Mouse (Mus musculus) limb, embryonic 15.5 days (tissue): ENCODE data around the gene Zfp57. TPM values are rescaled to one million over a fixed set of nuclear protein-coding genes. Genes with fewer than 3 reads are reported as not detected.
A peak's percentile ranks its signal among the peaks of the same experiment; 100 is the strongest.
"Not testable (repeated sequence)": the region's sequence is repeated elsewhere in the genome, so short reads cannot be mapped to it uniquely, and the experiment has no call there.

Source experiments
- ATAC-seq: fragments of 200-750 bp; cut with Nextera tagmentation; 2 replicates; pipeline ENCODE4 v1.8.0; 2017; ENCODE audit warnings: low read depth, moderate TSS enrichment; ENCODE audit not compliant: insufficient number of reproducible peaks, low FRiP score, low TSS enrichment
- H3K27ac ChIP-seq: fragments of 300-500 bp; sonication (generic); 2 replicates; pipeline ENCODE4 v1.5.1; 2015; ENCODE audit warnings: moderate library complexity, mild to moderate bottlenecking, inconsistent platforms
- H3K27me3 ChIP-seq: fragments of 300-500 bp; sonication (generic); 2 replicates; pipeline ENCODE4 v1.6.1; 2015; ENCODE audit warnings: inconsistent platforms
- H3K36me3 ChIP-seq: fragments of 300-500 bp; sonication (generic); 2 replicates; pipeline ENCODE4 v1.6.1; 2015; ENCODE audit warnings: inconsistent platforms
- H3K4me1 ChIP-seq: fragments of 300-500 bp; sonication (generic); 2 replicates; pipeline ENCODE4 v1.6.1; 2015; ENCODE audit warnings: inconsistent platforms
- H3K4me2 ChIP-seq: fragments of 300-500 bp; sonication (generic); 2 replicates; pipeline ENCODE4 v1.6.1; 2015; ENCODE audit warnings: mild to moderate bottlenecking, inconsistent platforms
- H3K4me3 ChIP-seq: fragments of 300-500 bp; sonication (generic); 2 replicates; pipeline ENCODE4 v1.5.1; 2015; ENCODE audit warnings: mild to moderate bottlenecking, inconsistent platforms
- H3K9ac ChIP-seq: fragments of 300-500 bp; sonication (generic); 2 replicates; pipeline ENCODE4 v1.6.1; 2015; ENCODE audit warnings: inconsistent platforms
- H3K9me3 ChIP-seq: fragments of 300-500 bp; sonication (generic); 2 replicates; pipeline ENCODE4 v1.6.1; 2016; ENCODE audit warnings: inconsistent platforms
- WGBS: fragments of 180-500 bp; shearing (Covaris S2); methylation state at CpG from one replicate; pipeline ENCODE4 v1.1.7; 2015; 5-methylcytosine and 5-hydroxymethylcytosine counted together
- polyA plus RNA-seq: library from polyadenylated mRNA; unstranded; fragments of >200 nt; fragmentation: Nextera tagmentation; extraction: Ambion mirVana; gene quantifications from 2 replicates; pipeline ENCODE4 v1.2.1, GENCODE M21; 2015

The Zfp57 gene
- polyA plus RNA-seq, 1 experiment from 2014 or later, result 72.9 TPM

DNA sequence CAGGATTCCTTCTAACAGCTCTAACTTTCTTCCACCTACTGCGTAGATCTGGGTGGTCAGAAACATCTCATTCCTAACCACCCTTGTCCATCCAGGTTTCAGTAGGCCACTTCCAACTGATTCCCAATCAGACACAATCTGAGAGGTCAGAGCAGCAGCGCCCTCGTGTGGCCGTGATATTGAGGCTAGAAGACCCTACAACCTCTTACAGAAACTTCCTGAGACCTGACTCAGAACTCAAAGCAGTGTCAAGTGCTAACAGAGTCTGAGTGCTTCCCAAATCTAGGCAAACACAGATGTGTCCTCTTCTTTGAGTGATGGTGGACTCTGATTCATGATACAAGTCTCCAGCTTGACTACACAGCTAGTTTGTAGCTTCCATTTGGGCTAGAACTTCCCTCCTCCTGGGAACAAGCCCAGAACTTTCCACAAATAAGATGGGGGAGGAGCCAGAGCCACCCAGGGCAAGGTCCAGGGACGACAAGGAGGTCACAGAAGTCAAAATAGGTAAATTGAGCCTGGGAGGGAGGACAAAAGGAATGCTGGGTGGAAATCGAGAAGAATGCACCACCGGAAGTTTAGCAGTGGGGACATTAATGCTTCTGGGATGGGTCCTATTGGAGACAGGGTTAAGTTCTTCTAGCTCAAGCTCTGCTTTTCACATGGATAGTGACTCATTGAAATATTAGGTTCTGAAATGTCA lies 3.8 kb upstream of the Zfp57 start:
- WGBS, result 26% methylated on average over 7 of the region's 7 CpGs

GRCm38 (mm10) chr17:36998477-36998876 lies 2.5 kb upstream of the Zfp57 start:
- H3K36me3 ChIP-seq, result no peaks in the 10 kb centered on the region
- H3K4me2 ChIP-seq, result no peak overlapping the region
- no peaks in the 10 kb centered on the region for H3K27me3 ChIP-seq
- H3K4me3 ChIP-seq, result no peak overlapping the region
- H3K9ac ChIP-seq, result no peak overlapping the region
- no peak for ATAC-seq
- WGBS, result 74% methylated on average over 2 of the region's 2 CpGs
- H3K27ac ChIP-seq, result no peak overlapping the region
- H3K9me3 ChIP-seq, result no peaks in the 10 kb centered on the region
- H3K4me1 ChIP-seq, result peaks cover 4% of the 10 kb centered on the region

More for the DNA sequence above, 3.8 kb upstream of the Zfp57 start:
- no peak for ATAC-seq
- Histone ChIP-seq H3K27me3 (no peaks in the 10 kb centered on the region), H3K4me1 (no peaks in the 10 kb centered on the region), H3K4me2 (no peak overlapping the region), H3K36me3 (no peaks in the 10 kb centered on the region), H3K9me3 (no peaks in the 10 kb centered on the region), H3K4me3 (no peak overlapping the region), H3K27ac (no peak overlapping the region), H3K9ac (no peak overlapping the region)

DNA sequence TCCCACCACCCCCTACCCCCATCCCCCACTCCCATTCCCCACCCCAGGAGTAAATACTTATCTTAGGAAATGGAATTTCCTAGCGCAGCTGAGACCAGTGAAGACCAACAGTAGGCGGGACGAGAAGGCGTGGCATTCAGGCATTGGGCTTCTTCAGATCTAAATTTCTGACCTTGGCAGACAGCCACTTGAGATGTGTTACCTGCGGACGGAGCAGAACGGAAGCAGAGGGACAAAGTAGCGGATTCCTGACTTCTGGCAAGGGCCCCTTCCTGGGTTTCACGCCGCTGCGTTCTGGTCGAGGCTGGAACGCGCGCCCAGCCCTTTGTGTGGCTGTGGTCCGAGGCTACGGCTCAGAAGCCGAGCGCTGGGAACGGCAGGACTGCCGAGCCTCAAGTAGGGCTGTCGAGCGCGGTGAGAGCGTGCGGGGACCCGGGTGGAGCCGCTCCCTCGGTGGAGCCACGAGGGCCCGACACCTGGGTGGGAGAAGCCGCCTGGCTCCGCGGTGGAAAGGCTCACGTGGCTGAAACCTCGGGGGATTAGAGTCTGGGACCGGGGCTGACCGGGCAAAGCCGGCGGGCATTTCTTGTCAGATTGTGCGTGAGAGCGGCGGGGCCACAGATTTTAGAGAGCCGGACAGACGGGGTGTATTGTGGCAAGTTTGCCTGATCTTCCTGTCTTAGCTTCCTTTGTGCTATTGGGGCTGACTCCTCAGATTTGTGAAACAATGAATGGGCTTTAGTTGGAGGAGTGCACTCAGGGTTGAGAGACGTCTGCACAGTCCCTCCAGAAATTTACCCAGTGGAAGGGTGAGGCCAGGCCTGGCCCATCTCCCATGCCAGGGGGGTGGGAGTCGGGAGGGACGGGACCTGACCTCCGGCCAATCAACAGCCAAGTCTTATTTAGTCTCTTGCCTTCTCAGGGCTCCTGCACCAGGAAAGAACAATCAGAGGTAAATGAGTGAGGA lies 1.7 kb downstream of the Zfp57 start:
- peak overlapping the region; percentile 91 for H3K27ac ChIP-seq

DNA sequence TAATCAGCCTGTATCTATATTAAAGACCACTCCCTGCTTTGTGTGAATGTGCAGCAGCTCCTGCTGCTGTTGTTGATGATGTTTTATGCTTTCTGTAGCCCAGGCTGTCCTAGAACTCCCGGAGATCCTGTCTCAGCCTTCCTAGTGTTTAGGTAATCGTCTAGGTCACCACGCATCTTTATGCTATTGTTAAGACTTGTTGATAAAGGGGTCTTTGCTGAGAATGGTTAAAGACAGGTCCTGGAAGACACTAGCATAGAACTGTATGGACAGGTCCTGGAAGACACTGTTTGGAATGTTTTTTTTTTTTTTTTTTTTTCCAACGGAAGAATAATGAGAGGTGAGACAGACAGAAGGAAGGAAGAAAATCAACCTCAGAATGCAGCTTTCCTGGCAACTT lies 2.4 kb downstream of the Zfp57 start:
- H3K36me3 ChIP-seq, result peaks cover 25% of the 10 kb centered on the region
- 41% methylated on average over 4 of the region's 4 CpGs for WGBS
- H3K27ac ChIP-seq, result peak overlapping the region; percentile 91; the same call in 1 of the 2 replicates
- H3K4me2 ChIP-seq, result peak overlapping the region; percentile 82
- ATAC-seq, result no peak
- H3K9me3 ChIP-seq, result no peaks in the 10 kb centered on the region
- H3K4me3 ChIP-seq, result peak overlapping the region; percentile 75
- no peaks in the 10 kb centered on the region for H3K27me3 ChIP-seq
- peak overlapping the region; percentile 75; the same call in 1 of the 2 replicates for H3K9ac ChIP-seq
- H3K4me1 ChIP-seq, result peaks cover 7% of the 10 kb centered on the region

More for the DNA sequence above, 1.7 kb downstream of the Zfp57 start:
- peak overlapping the region; percentile 75 for H3K9ac ChIP-seq
- H3K4me2 ChIP-seq, result peak overlapping the region; percentile 82
- H3K36me3 ChIP-seq, result peaks cover 18% of the 10 kb centered on the region
- WGBS, result under 1% methylated on average over 49 of the region's 49 CpGs
- no peaks in the 10 kb centered on the region for H3K9me3 ChIP-seq
- H3K4me1 ChIP-seq, result peaks cover 7% of the 10 kb centered on the region
- no peaks in the 10 kb centered on the region for H3K27me3 ChIP-seq
- H3K4me3 ChIP-seq, result peak overlapping the region; percentile 75
- peak; percentile 89 for ATAC-seq

DNA sequence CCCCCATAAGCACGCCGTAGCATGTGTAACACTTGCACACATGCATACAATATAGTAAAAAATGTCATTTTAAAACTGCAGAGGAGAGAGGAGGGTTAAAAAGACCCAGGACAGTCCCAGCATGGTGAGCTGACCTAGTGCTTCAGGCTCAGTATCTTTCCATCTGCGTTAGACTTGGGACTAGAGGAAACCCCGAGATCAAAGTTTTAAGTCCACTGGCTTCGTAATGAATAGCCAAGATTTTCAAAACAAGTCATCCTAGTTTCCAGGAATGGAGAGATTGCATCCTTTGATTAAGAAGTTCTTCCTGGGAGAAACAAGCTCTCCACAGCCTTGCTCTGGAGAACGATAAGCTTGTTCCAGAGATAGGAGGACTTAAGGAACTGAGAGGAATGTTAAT lies 7.2 kb downstream of the Zfp57 start:
- 83% methylated on average over 6 of the region's 6 CpGs for WGBS
- no peak for ATAC-seq
- no peak overlapping the region for H3K27ac ChIP-seq
- H3K27me3 ChIP-seq, result no peaks in the 10 kb centered on the region
- H3K36me3 ChIP-seq, result peaks cover 51% of the 10 kb centered on the region
- no peak overlapping the region for H3K9ac ChIP-seq
- no peak overlapping the region for H3K4me2 ChIP-seq
- peaks cover 5% of the 10 kb centered on the region for H3K4me1 ChIP-seq
- no peaks in the 10 kb centered on the region for H3K9me3 ChIP-seq
- H3K4me3 ChIP-seq, result no peak overlapping the region

GRCm38 (mm10) chr17:37009460-37010042 lies 8.6 kb downstream of the Zfp57 start:
- no peak overlapping the region for H3K4me3 ChIP-seq
- H3K9me3 ChIP-seq, result no peaks in the 10 kb centered on the region
- no peaks in the 10 kb centered on the region for H3K4me1 ChIP-seq
- peaks cover 51% of the 10 kb centered on the region for H3K36me3 ChIP-seq
- 91% methylated on average over 17 of the region's 17 CpGs for WGBS
- H3K9ac ChIP-seq, result no peak overlapping the region
- H3K4me2 ChIP-seq, result no peak overlapping the region
- ATAC-seq, result no peak
- no peaks in the 10 kb centered on the region for H3K27me3 ChIP-seq
- no peak overlapping the region for H3K27ac ChIP-seq

- H3K27ac ChIP-seq, result no peak overlapping the region
- H3K4me2 ChIP-seq, result no peak overlapping the region
- ATAC-seq, result no peak
- no peaks in the 10 kb centered on the region for H3K4me1 ChIP-seq
- H3K9ac ChIP-seq, result no peak overlapping the region
- 83% methylated on average over 3 of the region's 3 CpGs for WGBS
- H3K36me3 ChIP-seq, result peaks cover 43% of the 10 kb centered on the region
- no peaks in the 10 kb centered on the region for H3K27me3 ChIP-seq
- no peaks in the 10 kb centered on the region for H3K9me3 ChIP-seq
- no peak overlapping the region for H3K4me3 ChIP-seq
These were observed 10.8 kb downstream of the Zfp57 start for GRCm38 (mm10) chr17:37011719-37012118.

DNA sequence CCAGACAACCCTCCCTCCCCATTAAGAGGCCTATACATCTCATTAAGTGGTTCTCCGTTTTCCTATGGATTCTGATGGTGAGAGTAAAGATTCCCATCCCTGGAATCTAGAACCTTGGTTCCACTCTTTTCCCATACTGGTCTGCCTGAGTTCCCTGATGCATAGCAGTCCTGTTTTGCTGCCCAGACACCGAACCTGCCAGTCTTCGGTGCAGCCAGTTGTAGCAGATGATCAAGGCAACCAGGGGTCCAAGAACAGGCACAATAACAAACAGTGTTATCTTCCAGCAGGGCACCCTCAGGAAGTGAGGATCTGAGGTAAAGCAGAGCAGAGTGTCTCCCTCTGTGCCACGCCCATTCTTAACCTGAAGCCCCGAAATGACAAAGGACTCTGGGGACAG lies 11.2 kb downstream of the Zfp57 start:
- ATAC-seq, result no peak
- Histone ChIP-seq H3K4me3 (no peak overlapping the region), H3K9ac (no peak overlapping the region), H3K27ac (no peak overlapping the region), H3K9me3 (no peaks in the 10 kb centered on the region), H3K4me2 (no peak overlapping the region), H3K36me3 (peaks cover 39% of the 10 kb centered on the region), H3K27me3 (no peaks in the 10 kb centered on the region), H3K4me1 (no peaks in the 10 kb centered on the region)
- 75% methylated on average over 5 of the region's 5 CpGs for WGBS

- Histone ChIP-seq H3K4me3 (no peak overlapping the region), H3K9ac (no peak overlapping the region), H3K27ac (no peak overlapping the region), H3K4me1 (no peaks in the 10 kb centered on the region), H3K27me3 (no peaks in the 10 kb centered on the region), H3K4me2 (no peak overlapping the region), H3K36me3 (peaks cover under 1% of the 10 kb centered on the region; the same call in 1 of the 2 replicates), H3K9me3 (no peaks in the 10 kb centered on the region)
- ATAC-seq, result no peak
These were observed 15.4 kb downstream of the Zfp57 start for GRCm38 (mm10) chr17:37016333-37016732.

- H3K27me3 ChIP-seq, result no peaks in the 10 kb centered on the region
- H3K4me1 ChIP-seq, result no peaks in the 10 kb centered on the region
- H3K9ac ChIP-seq, result no peak overlapping the region
- 85% methylated on average over 3 of the region's 3 CpGs for WGBS
- no peak overlapping the region for H3K4me2 ChIP-seq
- H3K36me3 ChIP-seq, result no peaks in the 10 kb centered on the region
- no peak overlapping the region for H3K4me3 ChIP-seq
- H3K27ac ChIP-seq, result no peak overlapping the region
- no peak for ATAC-seq
- H3K9me3 ChIP-seq, result no peaks in the 10 kb centered on the region
These were observed 17.4 kb downstream of the Zfp57 start for GRCm38 (mm10) chr17:37018328-37018727.

DNA sequence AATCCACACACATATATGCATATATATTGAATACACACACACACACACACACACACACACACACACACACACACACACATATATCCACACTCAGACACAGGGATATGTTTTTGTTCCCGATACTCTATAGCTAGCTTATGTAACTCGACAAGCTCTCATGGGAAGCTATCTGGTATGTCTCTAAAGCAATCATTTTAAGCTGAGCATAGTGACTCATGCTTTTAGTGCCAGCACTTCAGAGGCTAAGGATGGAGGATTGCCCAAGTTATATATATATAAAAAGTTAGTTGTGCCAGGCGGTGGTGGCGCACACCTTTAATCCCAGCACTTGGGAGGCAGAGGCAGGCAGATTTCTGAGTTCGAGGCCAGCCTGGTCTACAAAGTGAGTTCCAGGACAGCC lies 18.3 kb downstream of the Zfp57 start:
- H3K27ac ChIP-seq, H3K9ac ChIP-seq, ATAC-seq, H3K27me3 ChIP-seq, H3K4me1 ChIP-seq, H3K4me2 ChIP-seq, H3K9me3 ChIP-seq, H3K4me3 ChIP-seq, H3K36me3 ChIP-seq: not testable (repeated sequence)
- 85% methylated on average over 5 of the region's 5 CpGs for WGBS
